17 mouse cellular contexts compared by ENCODE assay signal in the genomic region with DNA sequence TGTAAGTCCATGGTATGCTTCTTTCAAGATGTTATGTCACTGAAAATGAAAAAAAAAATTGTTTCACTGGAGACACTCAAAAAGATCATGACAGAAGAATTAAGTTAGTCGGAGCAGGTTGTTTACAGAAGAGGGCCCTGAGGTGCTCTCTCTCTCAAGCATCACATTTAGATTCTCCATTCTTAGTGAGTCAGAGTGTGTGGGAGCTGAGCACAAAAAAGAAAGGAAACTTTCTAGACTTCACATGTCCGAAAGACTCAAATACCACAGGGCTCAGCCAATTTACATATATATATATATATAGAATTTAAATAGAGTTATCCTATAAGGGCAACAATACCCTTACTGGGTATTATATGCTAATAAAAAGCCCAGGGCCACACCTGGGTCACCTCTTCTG.
"Had no signal": no experiment of that assay in that cellular context is flagged by ENCODE, and none has a peak within 500 bp of the region (broad histone marks: within the 10 kb centered on the region; RNA-seq: fewer than 3 reads in every experiment).

No protein-coding gene starts in this region.

- ATAC-seq: liver, embryonic 12.5 days; liver, postnatal 0 days; lung, postnatal 0 days; midbrain, embryonic 13.5 days; midbrain, embryonic 15.5 days; midbrain, embryonic 16.5 days had no signal

- DNase-seq: left cerebral cortex, postnatal 4 days; liver; liver, embryonic 13.5 days; liver, postnatal 0 days; lung, adult 18-20 months; lung, adult 2 months; lung, embryonic 14.5 days; lung, postnatal 10 days; lung, postnatal 14 days; lung, postnatal 36 days; lung, postnatal 4 days; midbrain, embryonic 14.5 days had no signal
